In genomic region chr10:22877536-22878130, GRCm38 (mm10) we compare ENCODE assay signal across 24 mouse cellular contexts. TPM values are rescaled to one million over a fixed set of nuclear protein-coding genes. Genes with fewer than 3 reads are reported as not detected.
DNase-seq lines count a peak whose midpoint lies in the region; ATAC-seq lines count a peak whose summit lies in the region.
"Had no signal": no experiment of that assay in that cellular context is flagged by ENCODE, and none has a peak within 500 bp of the region (broad histone marks: within the 10 kb centered on the region; RNA-seq: fewer than 3 reads in every experiment).

No protein-coding gene starts in this region.

- 45% methylated on average over 5 of the region's 5 CpGs for WGBS in heart, embryonic 13.5 days
- 35% methylated on average over 5 of the region's 5 CpGs for WGBS in kidney, embryonic 16.5 days
- 78% methylated on average over 5 of the region's 5 CpGs for WGBS in forebrain, embryonic 10.5 days

- no peak overlapping the region for H3K9ac ChIP-seq in heart, embryonic 13.5 days
- H3K9ac ChIP-seq in kidney, embryonic 16.5 days (replicated peaks; ENCODE audit: low read length), result no peak overlapping the region
- H3K9ac ChIP-seq: forebrain, embryonic 15.5 days; heart, embryonic 12.5 days; limb, embryonic 12.5 days; liver, embryonic 12.5 days had no signal

- intact Hi-C loops in heart, postnatal 10 days (cut with DNase I), result no loop called here

- H3K27ac ChIP-seq in heart, embryonic 13.5 days (replicated peaks), result 0 out of 2 replicates have a peak overlapping the region, but pooled peaks have one; percentile 4
- H3K27ac ChIP-seq in kidney, embryonic 16.5 days (ENCODE audit: low read length), result peak overlapping the region; percentile 61
- H3K27ac ChIP-seq in forebrain, embryonic 10.5 days, result no peak overlapping the region
- H3K27ac ChIP-seq: forebrain, embryonic 15.5 days; limb, embryonic 12.5 days; liver, embryonic 12.5 days; macrophage; midbrain, embryonic 10.5 days had no signal

- H3K4me2 ChIP-seq in heart, embryonic 13.5 days, result no peak overlapping the region
- no peak overlapping the region for H3K4me2 ChIP-seq in kidney, embryonic 16.5 days (replicated peaks; ENCODE audit: low read depth, low read length)
- H3K4me2 ChIP-seq: forebrain, embryonic 15.5 days; heart, embryonic 12.5 days; limb, embryonic 12.5 days; liver, embryonic 12.5 days had no signal

- peaks cover 19% of the 10 kb centered on the region for H3K4me1 ChIP-seq in heart, embryonic 13.5 days
- H3K4me1 ChIP-seq in kidney, embryonic 16.5 days (ENCODE audit: insufficient read depth, low read length), result peaks cover 19% of the 10 kb centered on the region
- H3K4me1 ChIP-seq in forebrain, embryonic 10.5 days, result no peaks in the 10 kb centered on the region
- H3K4me1 ChIP-seq: forebrain, embryonic 15.5 days; liver, embryonic 12.5 days had no signal

- H3K9me3 ChIP-seq in heart, embryonic 13.5 days, result no peaks in the 10 kb centered on the region
- no peaks in the 10 kb centered on the region for H3K9me3 ChIP-seq in kidney, embryonic 16.5 days (ENCODE audit: low read length)
- H3K9me3 ChIP-seq in forebrain, embryonic 10.5 days, result no peaks in the 10 kb centered on the region
- H3K9me3 ChIP-seq: forebrain, embryonic 15.5 days; heart, embryonic 12.5 days; limb, embryonic 12.5 days; liver, embryonic 12.5 days; midbrain, embryonic 10.5 days had no signal

- H3K36me3 ChIP-seq in heart, embryonic 13.5 days, result no peaks in the 10 kb centered on the region
- no peaks in the 10 kb centered on the region for H3K36me3 ChIP-seq in kidney, embryonic 16.5 days (ENCODE audit: insufficient read depth, low read length)
- no peaks in the 10 kb centered on the region for H3K36me3 ChIP-seq in forebrain, embryonic 10.5 days (replicated peaks)
- H3K36me3 ChIP-seq: forebrain, embryonic 15.5 days; heart, embryonic 12.5 days; limb, embryonic 12.5 days; liver, embryonic 12.5 days; midbrain, embryonic 10.5 days had no signal

- H3K27me3 ChIP-seq in heart, embryonic 13.5 days (replicated peaks), result no peaks in the 10 kb centered on the region
- no peaks in the 10 kb centered on the region for H3K27me3 ChIP-seq in kidney, embryonic 16.5 days (ENCODE audit: insufficient read depth, low read length)
- H3K27me3 ChIP-seq in forebrain, embryonic 10.5 days (ENCODE audit: poor library complexity, severe bottlenecking), result no peaks in the 10 kb centered on the region
- H3K27me3 ChIP-seq: forebrain, embryonic 15.5 days; liver, embryonic 12.5 days had no signal

- H3K4me3 ChIP-seq in heart, embryonic 13.5 days, result no peak overlapping the region
- no peak overlapping the region for H3K4me3 ChIP-seq in kidney, embryonic 16.5 days (ENCODE audit: low read length)
- no peak overlapping the region for H3K4me3 ChIP-seq in forebrain, embryonic 10.5 days
- H3K4me3 ChIP-seq: forebrain, embryonic 15.5 days; heart, embryonic 12.5 days; limb, embryonic 12.5 days; liver, embryonic 12.5 days; midbrain, embryonic 10.5 days had no signal

- DNase-seq in heart, postnatal 10 days, result no peak
- DNase-seq in lung, postnatal 25 days (ENCODE audit: low spot score), result peak; percentile 28
- no peak for DNase-seq in lung, postnatal 10 days
- DNase-seq in forebrain, embryonic 10.5 days (ENCODE audit: extremely low spot score, low spot score), result no peak
- no peak for DNase-seq in frontal cortex, postnatal 25 days (ENCODE audit: low spot score in 2 of 2)
- DNase-seq: adrenal gland, adult 8-10 months; cerebellum, adult 9-10 months; thymus, postnatal 14 days had no signal

- no peak for ATAC-seq in heart, embryonic 13.5 days (ENCODE audit: extremely low read depth, insufficient number of reproducible peaks, low FRiP score, low TSS enrichment)
- peak; percentile 63; the same call in 1 of the 2 replicates for ATAC-seq in kidney, embryonic 16.5 days (ENCODE audit: low FRiP score, low TSS enrichment)
- ATAC-seq: CD4-positive, CD25-positive, alpha-beta regulatory T cell, adult 4 months; forebrain, embryonic 15.5 days; hindbrain, embryonic 16.5 days; liver, embryonic 12.5 days; Patski had no signal

RNA-seq across cellular contexts. Expression of gene Tcf21, which starts 57.7 kb away (rescaled TPM):
- polyA plus RNA-seq in heart, embryonic 13.5 days (2015; fragmentation: Nextera tagmentation; extraction: Ambion mirVana), result 61.7 and 63.3 TPM in 2 replicates
- total RNA-seq in heart, postnatal 10 days (2021), result 10 to 100 TPM; 32.5 to 33.1 TPM
- polyA plus RNA-seq in kidney, embryonic 16.5 days (2015; fragmentation: Nextera tagmentation; extraction: Ambion mirVana), result 357 and 367 TPM in 2 replicates
- not detected in 2 replicates for polyA plus RNA-seq in forebrain, embryonic 10.5 days (2016; fragmentation: Nextera tagmentation; extraction: Ambion mirVana)
- total RNA-seq: common myeloid progenitor, adult 5-6 weeks; ES-E14; hematopoietic stem cell, adult 5-6 weeks; layer of hippocampus, postnatal 10 days; left cerebral cortex, adult 8-10 months had no signal
- polyA plus RNA-seq: macrophage; midbrain, embryonic 10.5 days; Patski had no signal

Comparison
In these comparisons a context has a peak if more than half of its experiments do, and no peak if none do; other contexts are left out.
1. RNA of gene Tcf21, which starts 57.7 kb away (polyA plus RNA-seq): 357 to 367 TPM in kidney, embryonic 16.5 days and 61.7 to 63.3 TPM in heart, embryonic 13.5 days; not detected in forebrain, embryonic 10.5 days; every median in the first group is over 10 times any median in the second.